Mouse (Mus musculus) bone marrow macrophage, adult 2 months (primary cell): ENCODE measurements around the gene Car9.

Source experiments
- CTCF ChIP-seq: IDR thresholded peaks from 2 replicates; pipeline ENCODE4 v1.5.1; 2012; ENCODE audit warnings: low read depth, mild to moderate bottlenecking, low read length, moderate library complexity
- POLR2A ChIP-seq: IDR thresholded peaks from 2 replicates; pipeline ENCODE4 v1.6.1; 2012; ENCODE audit warnings: mild to moderate bottlenecking, low read depth, low read length, borderline replicate concordance

- no peak for TF ChIP-seq POLR2A
- no peak for TF ChIP-seq CTCF
These were observed 39.7 kb downstream of the Car9 start for GRCm38 (mm10) chr4:43546375-43547047.
